Mouse (Mus musculus) urinary bladder, postnatal 4 days (tissue): ENCODE data around the gene Olfr288.

ENCODE experiments used
- DNase-seq, 2 experiments: peaks; one replicate each; pipeline ENCODE4 v3.0.0; 2021 to 2022; ENCODE audit warnings: low spot score in 2 of 2

Olfr288 gene

GRCm38 (mm10) chr15:98166963-98167644 lies 28.2 kb downstream of the Olfr288 start, which contains the start of gene Ccdc184:
Gene Ccdc184 (plus strand): TSS chr15:98167158.
- DNase-seq = no peak

GRCm38 (mm10) chr15:98165525-98165924 lies 29.8 kb downstream of the Olfr288 start, which contains the start of gene Asb8:
Gene Asb8 (minus strand): TSS chr15:98165625.
- DNase-seq = no peak

- DNase-seq = no peak
Measured at GRCm38 (mm10) chr15:98162561-98162960, 32.8 kb downstream of the Olfr288 start.

GRCm38 (mm10) chr15:98161026-98161805 lies 34.1 kb downstream of the Olfr288 start:
- no peak for DNase-seq

- no peak for DNase-seq
Measured at GRCm38 (mm10) chr15:98157253-98157652, 38.1 kb downstream of the Olfr288 start.

- DNase-seq = no peak
Measured at GRCm38 (mm10) chr15:98155944-98156343, 39.4 kb downstream of the Olfr288 start.

- no peak for DNase-seq
Measured at GRCm38 (mm10) chr15:98155272-98155671, 40.1 kb downstream of the Olfr288 start.

- DNase-seq = no peak
Measured at GRCm38 (mm10) chr15:98154631-98155030, 40.7 kb downstream of the Olfr288 start.

- DNase-seq = no peak
Measured at GRCm38 (mm10) chr15:98154146-98154545, 41.2 kb downstream of the Olfr288 start.

GRCm38 (mm10) chr15:98153625-98154024 lies 41.7 kb downstream of the Olfr288 start:
- DNase-seq = no peak

- no peak for DNase-seq
Measured at GRCm38 (mm10) chr15:98152916-98153315, 42.4 kb downstream of the Olfr288 start.

GRCm38 (mm10) chr15:98149166-98149602 lies 46.2 kb downstream of the Olfr288 start:
- DNase-seq = no peak

- no peak for DNase-seq
Measured at GRCm38 (mm10) chr15:98148356-98148755, 47.0 kb downstream of the Olfr288 start.

GRCm38 (mm10) chr15:98145559-98146181 lies 49.7 kb downstream of the Olfr288 start:
- peak; percentile 91 to 94 for DNase-seq

GRCm38 (mm10) chr15:98144861-98145507 lies 50.4 kb downstream of the Olfr288 start:
- DNase-seq = peak in 1 of 2 experiments; percentile 26

GRCm38 (mm10) chr15:98142515-98142914 lies 52.8 kb downstream of the Olfr288 start:
- DNase-seq = no peak

- DNase-seq = no peak
Measured at GRCm38 (mm10) chr15:98140809-98141208, 54.5 kb downstream of the Olfr288 start.

GRCm38 (mm10) chr15:98139763-98140162 lies 55.6 kb downstream of the Olfr288 start:
- DNase-seq = no peak

GRCm38 (mm10) chr15:98136871-98137270 lies 58.5 kb downstream of the Olfr288 start:
- DNase-seq = no peak
